Mouse (Mus musculus) G1E (cell line): ENCODE data around the gene Calm5.

Source experiments
- CTCF ChIP-seq: IDR thresholded peaks from 2 replicates; pipeline ENCODE4 v1.5.1; 2012; ENCODE audit warnings: low read depth, low read length, inconsistent platforms, mixed read lengths
- GATA1 ChIP-seq: IDR thresholded peaks from 2 replicates; pipeline ENCODE4 v1.6.1; 2012; ENCODE audit warnings: borderline replicate concordance, low read length, inconsistent platforms, mixed read lengths
- POLR2AphosphoS5 ChIP-seq: IDR thresholded peaks from 2 replicates; pipeline ENCODE4 v1.6.1; 2012; ENCODE audit warnings: low read depth, low read length, inconsistent platforms; ENCODE audit not compliant: insufficient replicate concordance
- TAL1 ChIP-seq: conservative IDR thresholded peaks from 2 replicates; pipeline ENCODE4 v1.6.1; 2012; ENCODE audit warnings: low read depth, low read length, inconsistent platforms, mixed read lengths

GRCm38 (mm10) chr13:3899301-3899700 lies 45.3 kb downstream of the Calm5 start:
- TF ChIP-seq CTCF (no peak), TAL1 (no peak), GATA1 (no peak), POLR2AphosphoS5 (no peak)
